Mouse (Mus musculus): ENCODE data around the gene Krtap3-2. TPM values are rescaled to one million over a fixed set of nuclear protein-coding genes. Genes with fewer than 3 reads are reported as not detected.
"Not testable (repeated sequence)": the region's sequence is repeated elsewhere in the genome, so short reads cannot be mapped to it uniquely, and the experiment has no call there.

Krtap3-2 gene
- total RNA-seq (2014; fragmentation: Nextera tagmentation) (not detected in 2 replicates), total RNA-seq (2017) (0.16 and 0.23 TPM in 2 replicates), polyA plus RNA-seq (2012) (not detected in 2 replicates)

DNA sequence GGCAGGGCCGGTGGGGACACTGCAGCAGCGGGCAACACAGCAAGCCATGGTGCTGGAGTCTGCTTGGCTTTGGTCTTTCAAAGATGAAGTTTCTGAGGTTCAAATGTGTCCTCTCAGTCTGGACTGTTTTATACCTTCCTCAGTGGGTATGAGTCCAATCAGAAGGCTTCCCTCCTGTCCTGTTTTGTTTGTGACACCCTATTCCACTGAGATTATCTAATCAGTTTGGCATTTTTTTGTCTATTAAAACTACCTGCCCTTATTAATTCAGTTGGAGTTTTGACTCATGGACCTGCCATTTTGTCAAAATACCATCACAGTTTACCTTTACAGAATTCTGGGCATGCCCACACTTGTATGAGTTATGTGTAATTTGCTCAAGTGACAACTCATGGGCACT, at the start of gene Krtap3-2:
TSS of gene Krtap3-2 (minus strand) at position 101 of the 400 bp plus-strand sequence.
- Histone ChIP-seq H3K27me3 (ENCODE audit: insufficient read depth, low read length) (no peaks in the 10 kb centered on the region), H3K4me1 (ENCODE audit: insufficient read depth, low read depth, low read length) (no peaks in the 10 kb centered on the region), H3K36me3 (replicated peaks) (no peaks in the 10 kb centered on the region), H3K9me3 (replicated peaks) (peaks cover 6% of the 10 kb centered on the region), H3K4me3 (ENCODE audit: low read depth, low read length) (no peak within 1 kb of the TSS)
- ATAC-seq (ENCODE audit: extremely low read depth, insufficient number of reproducible peaks, low FRiP score, poor library complexity, severe bottlenecking) (no peak), DNase-seq (ENCODE audit: low spot score) (no peak)
- TF ChIP-seq TAL1 (conservative IDR thresholded peaks at IDR 0.05; ENCODE audit: low read depth, low read length) (no peak), CTCF (IDR thresholded peaks at IDR 0.05; ENCODE audit: low read depth, low read length) (no peak), GATA1 (IDR thresholded peaks at IDR 0.05; ENCODE audit: borderline replicate concordance, low read length) (no peak), POLR2AphosphoS5 (IDR thresholded peaks at IDR 0.05; ENCODE audit: insufficient replicate concordance, low read depth, low read length) (no peak), GATA2 (IDR thresholded peaks at IDR 0.05; ENCODE audit: borderline replicate concordance, low read depth, low read length) (no peak)

DNA sequence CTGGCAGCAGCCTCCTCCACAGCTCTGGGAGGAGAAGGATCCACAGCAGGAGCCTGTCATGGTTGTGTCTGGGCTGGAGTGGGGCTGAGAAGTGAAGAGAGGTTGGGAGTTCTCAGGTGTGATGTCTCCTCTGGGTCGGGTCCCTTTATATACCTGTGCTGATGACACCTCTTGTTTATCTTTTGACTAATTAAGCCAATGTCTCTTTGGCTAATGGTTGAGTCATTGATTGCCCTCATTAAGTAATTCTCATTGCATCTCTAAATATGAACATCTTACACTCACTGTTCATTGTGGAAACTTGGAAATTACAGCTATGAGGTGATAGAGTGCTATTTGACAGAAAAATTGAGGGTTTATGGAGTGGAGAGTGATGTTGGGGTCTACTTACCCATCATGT, 46.6 kb upstream of the Krtap3-2 start, which contains the start of gene Gm11938:
TSS of gene Gm11938 (minus strand) at position 101 of the 400 bp plus-strand sequence.
- H3K4me3 ChIP-seq (ENCODE audit: low read depth, low read length); ATAC-seq (ENCODE audit: extremely low read depth, insufficient number of reproducible peaks, low FRiP score, poor library complexity, severe bottlenecking); H3K4me1 ChIP-seq (ENCODE audit: insufficient read depth, low read depth, low read length); H3K36me3 ChIP-seq (replicated peaks); DNase-seq (ENCODE audit: low spot score); H3K27me3 ChIP-seq (ENCODE audit: insufficient read depth, low read length): not testable (repeated sequence)
- peaks cover 12% of the 10 kb centered on the region for H3K9me3 ChIP-seq (replicated peaks)

DNA sequence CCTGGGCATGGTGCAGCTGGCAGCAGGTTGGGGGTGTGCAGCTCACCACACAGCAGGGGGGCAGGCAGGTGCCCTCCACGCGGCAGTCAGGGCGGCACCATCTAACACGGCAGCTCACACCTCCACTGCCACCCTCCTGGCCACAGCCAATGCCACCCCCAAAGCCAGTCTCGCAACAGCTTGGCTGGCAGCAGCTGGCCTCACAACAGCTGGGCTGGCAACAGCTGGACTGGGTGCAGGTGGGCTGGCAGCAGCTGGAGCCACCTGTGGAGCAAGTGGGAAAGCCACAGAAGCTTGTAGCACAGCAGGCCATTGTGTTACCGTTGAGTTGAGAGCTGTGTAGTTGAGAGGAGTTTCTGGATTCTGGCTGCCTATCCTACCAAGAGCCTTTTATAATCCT, 41.1 kb upstream of the Krtap3-2 start, which contains the start of gene Krtap9-3:
TSS of gene Krtap9-3 (minus strand) at position 364 of the 400 bp plus-strand sequence.
- not testable (repeated sequence) for ATAC-seq (ENCODE audit: extremely low read depth, insufficient number of reproducible peaks, low FRiP score, poor library complexity, severe bottlenecking); H3K4me3 ChIP-seq (ENCODE audit: low read depth, low read length); H3K4me1 ChIP-seq (ENCODE audit: insufficient read depth, low read depth, low read length); H3K36me3 ChIP-seq (replicated peaks); DNase-seq (ENCODE audit: low spot score); H3K27me3 ChIP-seq (ENCODE audit: insufficient read depth, low read length)
- H3K9me3 ChIP-seq (replicated peaks), result peaks cover 11% of the 10 kb centered on the region; the same call in 1 of the 2 replicates

DNA sequence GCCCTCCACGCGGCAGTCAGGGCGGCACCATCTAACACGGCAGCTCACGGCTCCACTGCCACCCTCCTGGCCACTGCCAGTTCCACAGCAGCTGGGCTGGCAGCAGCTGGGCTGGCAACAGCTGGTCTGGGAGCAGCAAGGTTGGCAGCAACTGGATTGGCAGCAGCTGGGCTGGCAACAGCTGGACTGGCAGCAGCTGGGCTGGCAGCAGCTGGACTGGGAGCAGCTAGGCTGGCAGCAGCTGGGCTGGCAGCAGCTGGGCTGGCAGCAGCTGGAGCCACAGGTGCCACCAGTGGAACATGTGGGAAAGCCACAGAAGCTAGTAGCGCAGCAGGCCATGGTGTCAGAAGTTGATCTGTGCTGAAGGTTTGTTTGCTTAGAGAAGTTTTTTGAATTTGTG, 34.3 kb upstream of the Krtap3-2 start, which contains the start of gene Krtap1-3:
TSS of gene Krtap1-3 (minus strand) at position 359 of the 400 bp plus-strand sequence.
- Histone ChIP-seq H3K27me3 (ENCODE audit: insufficient read depth, low read length) (no peaks in the 10 kb centered on the region), H3K4me1 (ENCODE audit: insufficient read depth, low read depth, low read length) (no peaks in the 10 kb centered on the region), H3K9me3 (replicated peaks) (peaks cover 11% of the 10 kb centered on the region), H3K4me3 (ENCODE audit: low read depth, low read length) (no peak within 1 kb of the TSS), H3K36me3 (replicated peaks) (no peaks in the 10 kb centered on the region)
- DNase-seq (ENCODE audit: low spot score), result no peak
- TF ChIP-seq GATA1 (IDR thresholded peaks at IDR 0.05; ENCODE audit: borderline replicate concordance, low read length) (no peak), GATA2 (IDR thresholded peaks at IDR 0.05; ENCODE audit: borderline replicate concordance, low read depth, low read length) (no peak), CTCF (IDR thresholded peaks at IDR 0.05; ENCODE audit: low read depth, low read length) (no peak), POLR2AphosphoS5 (IDR thresholded peaks at IDR 0.05; ENCODE audit: insufficient replicate concordance, low read depth, low read length) (no peak), TAL1 (conservative IDR thresholded peaks at IDR 0.05; ENCODE audit: low read depth, low read length) (no peak)
- ATAC-seq (ENCODE audit: extremely low read depth, insufficient number of reproducible peaks, low FRiP score, poor library complexity, severe bottlenecking), result no peak

DNA sequence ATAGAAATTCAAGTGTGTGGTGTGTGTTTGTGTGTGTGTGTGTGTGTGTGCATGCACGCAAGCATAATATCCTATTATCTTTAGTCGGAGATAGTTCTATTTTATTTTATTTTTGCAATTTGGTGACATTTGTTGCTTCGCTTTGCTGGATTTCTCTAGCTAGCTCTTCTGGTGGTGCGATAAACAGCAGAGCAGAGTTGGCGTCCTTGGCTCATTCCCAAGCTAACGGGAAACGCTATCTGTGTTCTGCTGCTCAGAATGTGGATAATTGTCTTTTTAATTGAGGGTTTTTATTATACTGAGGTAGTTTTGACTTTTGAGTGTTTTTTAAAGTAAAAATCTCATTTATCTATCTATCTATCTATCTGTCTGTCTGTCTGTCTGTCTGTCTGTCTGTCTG, 28.4 kb upstream of the Krtap3-2 start:
- H3K36me3 ChIP-seq (replicated peaks), result no peaks in the 10 kb centered on the region
- no peaks in the 10 kb centered on the region for H3K27me3 ChIP-seq (ENCODE audit: insufficient read depth, low read length)
- DNase-seq (ENCODE audit: low spot score), result no peak
- TF ChIP-seq GATA1 (IDR thresholded peaks at IDR 0.05; ENCODE audit: borderline replicate concordance, low read length) (no peak), CTCF (IDR thresholded peaks at IDR 0.05; ENCODE audit: low read depth, low read length) (no peak), GATA2 (IDR thresholded peaks at IDR 0.05; ENCODE audit: borderline replicate concordance, low read depth, low read length) (no peak), TAL1 (conservative IDR thresholded peaks at IDR 0.05; ENCODE audit: low read depth, low read length) (no peak), POLR2AphosphoS5 (IDR thresholded peaks at IDR 0.05; ENCODE audit: insufficient replicate concordance, low read depth, low read length) (no peak)
- H3K4me1 ChIP-seq (ENCODE audit: insufficient read depth, low read depth, low read length), result no peaks in the 10 kb centered on the region
- H3K4me3 ChIP-seq (ENCODE audit: low read depth, low read length), result no peak overlapping the region
- peaks cover 11% of the 10 kb centered on the region for H3K9me3 ChIP-seq (replicated peaks)
- ATAC-seq (ENCODE audit: extremely low read depth, insufficient number of reproducible peaks, low FRiP score, poor library complexity, severe bottlenecking), result no peak

DNA sequence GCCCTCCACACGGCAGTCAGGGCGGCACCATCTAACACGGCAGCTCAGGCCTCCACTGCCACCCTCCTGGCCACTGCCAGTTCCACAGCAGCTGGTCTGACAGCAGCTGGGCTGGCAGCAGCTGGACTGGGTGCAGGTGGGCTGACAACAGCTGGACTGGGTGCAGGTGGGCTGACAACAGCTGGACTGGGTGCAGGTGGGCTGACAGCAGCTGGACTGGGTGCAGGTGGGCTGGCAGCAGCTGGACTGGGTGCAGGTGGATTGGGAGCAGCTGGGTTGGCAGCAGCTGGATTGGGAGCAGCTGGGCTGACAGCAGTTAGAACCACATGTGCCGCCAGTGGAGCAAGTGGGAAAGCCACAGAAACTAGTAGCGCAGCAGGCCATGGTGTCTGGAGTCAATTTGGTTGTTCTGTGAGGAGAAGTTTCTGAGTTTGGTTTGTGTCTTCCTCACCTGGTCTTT, 26.6 kb upstream of the Krtap3-2 start, which contains the start of gene Krtap1-4:
TSS of gene Krtap1-4 (minus strand) at position 410 of the 460 bp plus-strand sequence.
- Histone ChIP-seq H3K36me3 (replicated peaks) (no peaks in the 10 kb centered on the region), H3K9me3 (replicated peaks) (peaks cover 11% of the 10 kb centered on the region), H3K27me3 (ENCODE audit: insufficient read depth, low read length) (no peaks in the 10 kb centered on the region), H3K4me1 (ENCODE audit: insufficient read depth, low read depth, low read length) (no peaks in the 10 kb centered on the region), H3K4me3 (ENCODE audit: low read depth, low read length) (no peak within 1 kb of the TSS)
- no peak for TF ChIP-seq GATA2 (IDR thresholded peaks at IDR 0.05; ENCODE audit: borderline replicate concordance, low read depth, low read length)
- TF ChIP-seq TAL1 (conservative IDR thresholded peaks at IDR 0.05; ENCODE audit: low read depth, low read length), result no peak
- no peak for TF ChIP-seq POLR2AphosphoS5 (IDR thresholded peaks at IDR 0.05; ENCODE audit: insufficient replicate concordance, low read depth, low read length)
- no peak for TF ChIP-seq CTCF (IDR thresholded peaks at IDR 0.05; ENCODE audit: low read depth, low read length)
- no peak for TF ChIP-seq GATA1 (IDR thresholded peaks at IDR 0.05; ENCODE audit: borderline replicate concordance, low read length)
- no peak for ATAC-seq (ENCODE audit: extremely low read depth, insufficient number of reproducible peaks, low FRiP score, poor library complexity, severe bottlenecking)
- DNase-seq (ENCODE audit: low spot score), result no peak

DNA sequence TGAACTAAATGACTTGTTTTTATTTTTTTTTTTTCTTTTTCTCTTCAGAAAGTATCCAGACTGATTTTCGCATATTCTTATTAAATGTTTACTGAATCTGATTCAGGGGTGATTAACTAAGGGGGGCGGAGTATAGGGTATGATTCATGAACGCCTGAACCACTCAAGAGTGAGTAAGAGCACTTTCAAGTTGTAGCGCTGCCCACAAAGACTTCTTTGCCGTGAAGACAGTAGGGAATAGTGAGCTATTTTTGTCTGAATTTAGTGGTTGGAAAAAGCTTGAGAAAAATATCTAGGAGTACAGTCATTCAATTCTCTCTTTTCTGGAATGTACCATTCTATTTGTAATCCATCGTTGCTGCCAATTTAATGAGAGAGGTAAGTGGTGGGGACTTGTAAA, 24.9 kb upstream of the Krtap3-2 start:
- H3K36me3 ChIP-seq (replicated peaks), result no peaks in the 10 kb centered on the region

More for the DNA sequence above, 24.9 kb upstream of the Krtap3-2 start:
- DNase-seq (ENCODE audit: low spot score) (no peak), ATAC-seq (ENCODE audit: extremely low read depth, insufficient number of reproducible peaks, low FRiP score, poor library complexity, severe bottlenecking) (no peak)
- no peaks in the 10 kb centered on the region for H3K4me1 ChIP-seq (ENCODE audit: insufficient read depth, low read depth, low read length)
- TF ChIP-seq TAL1 (conservative IDR thresholded peaks at IDR 0.05; ENCODE audit: low read depth, low read length) (no peak), GATA2 (IDR thresholded peaks at IDR 0.05; ENCODE audit: borderline replicate concordance, low read depth, low read length) (no peak), GATA1 (IDR thresholded peaks at IDR 0.05; ENCODE audit: borderline replicate concordance, low read length) (no peak), CTCF (IDR thresholded peaks at IDR 0.05; ENCODE audit: low read depth, low read length) (no peak), POLR2AphosphoS5 (IDR thresholded peaks at IDR 0.05; ENCODE audit: insufficient replicate concordance, low read depth, low read length) (no peak)
- H3K4me3 ChIP-seq (ENCODE audit: low read depth, low read length), result no peak overlapping the region
- H3K27me3 ChIP-seq (ENCODE audit: insufficient read depth, low read length), result no peaks in the 10 kb centered on the region
- peaks cover 11% of the 10 kb centered on the region for H3K9me3 ChIP-seq (replicated peaks)

Measured in G1E (cell line).